Mouse (Mus musculus): ENCODE results near the gene Mrpl45. TPM values are rescaled to one million over a fixed set of nuclear protein-coding genes. Genes with fewer than 3 reads are reported as not detected.

Mrpl45 gene
- polyA plus RNA-seq, 1 experiment from 2014 or later, result 36.8 TPM

GRCm38 (mm10) chr11:97370329-97371091 lies 55.0 kb downstream of the Mrpl45 start:
- peaks cover 27% of the 10 kb centered on the region for H3K4me1 ChIP-seq
- 0 out of 2 replicates have a peak, but pooled peaks cover 11% of the 10 kb centered on the region for H3K36me3 ChIP-seq
- H3K27ac ChIP-seq (replicated peaks), result no peak overlapping the region
- H3K4me2 ChIP-seq (replicated peaks), result no peak overlapping the region
- no peak overlapping the region for H3K4me3 ChIP-seq (replicated peaks)
- H3K9me3 ChIP-seq (replicated peaks), result no peaks in the 10 kb centered on the region
- no peak for ATAC-seq (ENCODE audit: insufficient number of reproducible peaks, low FRiP score, low TSS enrichment, low read depth)
- no peak overlapping the region for H3K9ac ChIP-seq
- WGBS, result 80% methylated on average over 7 of the region's 7 CpGs
- H3K27me3 ChIP-seq, result no peaks in the 10 kb centered on the region

- no peak for ATAC-seq (ENCODE audit: insufficient number of reproducible peaks, low FRiP score, low TSS enrichment, low read depth)
- WGBS, result 66% methylated on average over 6 of the region's 6 CpGs
- H3K27ac ChIP-seq (replicated peaks), result peak overlapping the region; percentile 63; the same call in 1 of the 2 replicates
Measured at GRCm38 (mm10) chr11:97372159-97372864, 56.8 kb downstream of the Mrpl45 start.

GRCm38 (mm10) chr11:97373402-97373801 lies 57.9 kb downstream of the Mrpl45 start:
- no peaks in the 10 kb centered on the region for H3K9me3 ChIP-seq (replicated peaks)
- H3K27ac ChIP-seq (replicated peaks), result 0 out of 2 replicates have a peak overlapping the region, but pooled peaks have one; percentile 19
- H3K4me3 ChIP-seq (replicated peaks), result no peak overlapping the region
- H3K36me3 ChIP-seq, result peaks cover 38% of the 10 kb centered on the region
- no peak for ATAC-seq (ENCODE audit: insufficient number of reproducible peaks, low FRiP score, low TSS enrichment, low read depth)
- H3K27me3 ChIP-seq, result no peaks in the 10 kb centered on the region
- no peak overlapping the region for H3K9ac ChIP-seq
- 73% methylated on average over 2 of the region's 2 CpGs for WGBS
- no peak overlapping the region for H3K4me2 ChIP-seq (replicated peaks)
- peaks cover 22% of the 10 kb centered on the region for H3K4me1 ChIP-seq

More at GRCm38 (mm10) chr11:97372159-97372864, 56.8 kb downstream of the Mrpl45 start:
- Histone ChIP-seq H3K4me3 (replicated peaks) (no peak overlapping the region), H3K4me1 (peaks cover 22% of the 10 kb centered on the region), H3K4me2 (replicated peaks) (no peak overlapping the region), H3K36me3 (peaks cover 27% of the 10 kb centered on the region), H3K27me3 (no peaks in the 10 kb centered on the region), H3K9me3 (replicated peaks) (no peaks in the 10 kb centered on the region), H3K9ac (no peak overlapping the region)

Other genes with a start within 250 kb of the Mrpl45 start
- 0.07 and 0.15 TPM in 2 replicates for gene Tbx21, start 200.4 kb upstream of the Mrpl45 start, polyA plus RNA-seq (2015; fragmentation: Nextera tagmentation; extraction: Ambion mirVana)
- gene Tbkbp1, start 164.2 kb upstream of the Mrpl45 start, polyA plus RNA-seq (2015; fragmentation: Nextera tagmentation; extraction: Ambion mirVana), result 8.9 and 9.5 TPM in 2 replicates
- 43.8 and 49.9 TPM in 2 replicates for gene Kpnb1, start 127.8 kb upstream of the Mrpl45 start, polyA plus RNA-seq (2015; fragmentation: Nextera tagmentation; extraction: Ambion mirVana)
- 93.3 and 102 TPM in 2 replicates for gene Npepps, start 35.1 kb upstream of the Mrpl45 start, polyA plus RNA-seq (2015; fragmentation: Nextera tagmentation; extraction: Ambion mirVana)
- 0.05 and 0.18 TPM in 2 replicates for gene Gpr179, start 36.4 kb downstream of the Mrpl45 start, polyA plus RNA-seq (2015; fragmentation: Nextera tagmentation; extraction: Ambion mirVana)
- 4.8 TPM in 2 replicates for gene Socs7, start 46.8 kb downstream of the Mrpl45 start, polyA plus RNA-seq (2015; fragmentation: Nextera tagmentation; extraction: Ambion mirVana)
- gene Arhgap23, start 99.8 kb downstream of the Mrpl45 start, polyA plus RNA-seq (2015; fragmentation: Nextera tagmentation; extraction: Ambion mirVana), result 9.6 and 10.4 TPM in 2 replicates
- gene 4933428G20Rik, start 184.6 kb downstream of the Mrpl45 start, polyA plus RNA-seq (2015; fragmentation: Nextera tagmentation; extraction: Ambion mirVana), result 1.4 and 1.7 TPM in 2 replicates